Mouse (Mus musculus) kidney, postnatal 4 days (tissue): ENCODE results near the gene Pik3r5.

ENCODE experiments used
- DNase-seq, 2 experiments: peaks; one replicate each; pipeline ENCODE4 v3.0.0; 2021; ENCODE audit warnings: mixed read lengths in 2 of 2

The Pik3r5 gene

DNA sequence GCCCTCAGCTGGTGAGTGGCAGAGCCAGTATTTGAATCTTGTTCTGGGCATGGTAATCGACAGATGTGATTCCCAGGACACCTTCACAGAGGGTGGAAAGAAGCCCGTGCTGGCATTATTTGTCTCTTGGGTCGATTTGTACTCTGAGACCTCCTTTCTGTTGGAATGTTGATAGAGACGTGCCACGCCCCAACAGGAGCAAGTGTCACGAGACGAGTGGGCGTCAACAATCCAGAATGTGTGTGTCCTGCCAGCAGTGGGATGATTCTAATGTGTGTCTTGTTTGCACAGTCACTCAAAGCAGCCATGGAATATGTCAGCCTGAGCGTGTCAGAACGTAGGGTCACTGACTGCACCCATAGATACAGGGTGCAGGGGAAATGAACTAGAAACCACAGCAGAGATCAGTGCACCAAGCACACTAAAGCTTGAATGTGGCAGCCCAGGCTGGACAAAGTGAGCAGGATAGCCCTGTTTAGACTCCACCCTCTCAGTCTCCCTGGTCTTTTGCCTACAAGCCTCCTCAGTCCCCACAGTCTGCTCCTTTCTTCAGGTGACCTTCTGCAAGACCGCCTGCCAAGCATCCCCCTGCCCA is 100.1 kb downstream of the Pik3r5 start:
- no peak for DNase-seq

DNA sequence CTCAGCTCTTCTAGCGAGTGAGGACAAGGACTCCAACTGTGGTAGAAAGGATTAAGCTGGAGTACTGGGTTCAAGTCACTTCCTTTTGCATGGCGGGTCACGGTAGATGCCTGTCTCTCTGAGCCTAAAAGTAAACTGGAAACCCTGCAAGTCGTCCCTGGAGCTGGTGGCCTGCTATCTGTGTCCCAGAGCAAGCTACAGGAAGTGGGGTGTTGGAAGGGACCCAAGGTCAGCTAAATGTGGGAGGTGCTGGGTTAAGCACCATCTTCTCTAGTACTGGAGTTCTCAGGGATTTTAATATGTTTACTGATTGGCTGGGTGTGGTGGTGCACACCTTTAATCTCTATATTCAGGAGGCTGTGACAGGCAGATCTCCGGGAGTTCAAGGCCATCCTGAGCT is 100.9 kb downstream of the Pik3r5 start:
- peak; percentile 42 to 56 for DNase-seq

DNA sequence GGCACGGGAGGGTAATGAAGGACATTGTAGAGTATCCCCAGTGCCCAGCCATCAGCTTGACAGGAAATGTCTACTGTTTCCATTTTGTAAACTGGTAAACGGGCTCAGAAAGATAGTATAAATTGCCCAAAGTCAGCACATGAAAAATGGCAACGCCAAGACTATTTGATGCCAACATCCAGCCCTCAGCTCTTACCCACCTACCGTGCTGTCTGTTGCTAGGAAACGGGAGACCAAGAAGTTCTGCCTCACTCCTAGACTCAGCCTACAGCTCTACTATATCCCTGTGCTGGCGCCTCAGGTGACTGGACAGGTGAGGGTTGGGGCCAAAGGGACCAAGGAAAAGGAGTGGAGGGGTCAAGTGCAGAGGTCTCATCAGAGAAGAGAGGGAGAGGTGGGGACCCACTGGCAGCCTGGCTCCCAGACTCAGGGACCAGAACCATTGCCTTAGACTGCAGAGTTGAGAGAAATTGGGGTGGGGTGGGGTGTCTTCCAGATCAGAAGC is 102.1 kb downstream of the Pik3r5 start:
- no peak for DNase-seq

DNA sequence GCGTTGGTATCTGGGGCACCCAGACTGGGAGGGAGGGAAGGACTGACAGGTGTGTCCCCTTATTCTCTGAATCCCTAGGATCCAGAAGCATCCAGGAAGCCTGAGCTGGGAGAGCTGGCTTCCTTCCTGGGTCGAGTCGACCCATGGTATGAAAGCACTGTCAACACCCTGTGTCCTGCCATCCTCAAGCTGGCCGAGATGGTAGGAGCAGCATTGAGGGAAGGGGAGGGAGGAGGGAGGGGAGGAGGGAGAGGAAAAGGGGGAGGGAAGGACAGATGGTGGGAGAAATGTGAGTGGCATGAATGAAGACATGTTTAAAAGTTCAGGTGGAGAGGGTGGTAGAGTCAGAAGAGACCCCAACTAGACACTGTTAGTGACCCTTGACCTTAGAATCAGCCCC is 104.1 kb downstream of the Pik3r5 start:
- DNase-seq: no peak

GRCm38 (mm10) chr11:68536465-68536864 is 104.5 kb downstream of the Pik3r5 start:
- peak in 1 of 2 experiments; percentile 22 for DNase-seq

DNA sequence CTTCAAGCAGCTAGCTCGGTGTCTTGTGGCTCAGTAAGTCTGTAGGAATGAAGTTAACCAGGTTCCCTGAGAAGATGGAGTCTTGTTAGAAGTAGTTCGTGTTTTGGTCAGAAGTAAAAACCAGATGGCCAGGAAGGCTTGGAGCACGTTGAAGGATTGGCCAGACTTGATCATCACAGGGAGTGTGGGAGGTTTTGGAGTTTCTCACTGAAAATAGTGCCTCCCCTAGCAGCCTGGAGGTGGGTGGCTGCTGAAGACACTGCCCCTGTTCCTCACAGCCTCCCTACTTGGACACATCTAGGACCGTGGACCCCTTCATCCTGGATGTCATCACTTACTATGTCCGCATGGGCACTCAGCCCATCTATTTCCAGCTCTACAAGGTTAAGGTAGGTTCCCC is 107.7 kb downstream of the Pik3r5 start:
- no peak for DNase-seq

- peak; percentile 68 to 73 for DNase-seq
Measured at GRCm38 (mm10) chr11:68544554-68544953, 112.6 kb downstream of the Pik3r5 start.

DNA sequence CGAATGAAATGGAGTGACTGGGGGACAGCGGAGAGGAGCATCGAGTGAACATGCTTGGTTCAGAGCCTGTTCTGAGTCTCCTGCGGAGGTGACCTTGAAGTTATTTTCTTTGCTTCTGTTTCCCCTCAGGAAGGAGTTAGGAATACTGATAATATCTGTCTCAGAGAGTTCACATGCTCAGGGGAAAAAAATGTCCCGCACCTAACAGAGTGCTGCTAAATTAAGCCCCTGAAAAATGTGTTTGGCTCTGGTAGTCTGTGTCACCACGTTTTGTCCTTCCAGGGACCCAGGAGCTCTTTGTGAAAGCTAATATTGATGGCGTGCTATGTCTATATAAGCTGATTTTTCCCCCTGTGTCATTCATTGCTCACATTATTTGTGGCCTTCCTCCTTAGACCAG is 113.3 kb downstream of the Pik3r5 start:
- no peak for DNase-seq

DNA sequence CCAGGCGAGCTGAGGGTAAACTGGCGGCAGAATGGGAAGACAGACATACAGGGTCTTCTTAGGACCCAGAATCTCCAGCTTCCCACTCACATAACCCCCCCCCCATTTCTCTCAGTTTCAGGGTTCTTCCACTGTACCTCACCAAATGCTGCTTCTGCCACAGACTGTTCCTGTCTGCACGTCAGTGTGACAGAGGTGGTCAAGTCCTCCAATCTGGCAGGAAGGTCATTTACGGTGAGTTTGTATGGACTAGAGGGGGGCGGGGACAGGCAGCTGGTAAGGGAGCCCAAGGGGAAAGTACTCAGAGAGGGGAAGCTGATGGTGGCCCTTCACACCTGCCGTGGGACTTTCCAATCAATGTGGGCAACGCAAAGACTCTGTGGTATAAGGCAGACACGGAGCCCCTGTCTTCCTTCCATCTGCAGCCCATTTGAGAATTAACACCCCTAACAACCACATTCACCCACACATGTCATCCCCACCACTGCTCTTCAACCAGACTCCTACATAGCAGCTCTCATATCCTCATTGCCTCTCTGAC is 113.8 kb downstream of the Pik3r5 start:
- DNase-seq: no peak
